Comparison of ENCODE assay signal across 19 mouse cellular contexts in genomic region chr3:99512250-99512649, GRCm38 (mm10).
DNase-seq lines count a peak whose midpoint lies in the region; ATAC-seq and TF ChIP-seq lines count a peak whose summit lies in the region.
"Had no signal": no experiment of that assay in that cellular context is flagged by ENCODE, and none has a peak within 500 bp of the region (broad histone marks: within the 10 kb centered on the region; RNA-seq: fewer than 3 reads in every experiment).

No protein-coding gene starts in this region.

- H3K4me1 ChIP-seq in limb, embryonic 14.5 days (ENCODE audit: control insufficient read depth, insufficient read depth, low read length): peaks cover 4% of the 10 kb centered on the region; the same call in 1 of the 2 replicates
- H3K4me1 ChIP-seq in limb, embryonic 10.5 days: peaks cover 7% of the 10 kb centered on the region; the same call in 1 of the 2 replicates

- no peak overlapping the region for H3K27ac ChIP-seq in limb, embryonic 14.5 days (replicated peaks; ENCODE audit: low read depth, low read length)
- no peak overlapping the region for H3K27ac ChIP-seq in limb, embryonic 10.5 days

- no peaks in the 10 kb centered on the region for H3K36me3 ChIP-seq in limb, embryonic 14.5 days (ENCODE audit: control insufficient read depth, insufficient read depth, low read length)
- no peaks in the 10 kb centered on the region for H3K36me3 ChIP-seq in limb, embryonic 10.5 days
- H3K36me3 ChIP-seq in myocyte (ENCODE audit: control insufficient read depth, insufficient read depth): no peaks in the 10 kb centered on the region
- H3K36me3 ChIP-seq: G1E had no signal

- no peaks in the 10 kb centered on the region for H3K79me2 ChIP-seq in myocyte (ENCODE audit: control insufficient read depth, insufficient read depth)

- no peaks in the 10 kb centered on the region for H3K27me3 ChIP-seq in limb, embryonic 14.5 days (ENCODE audit: control insufficient read depth, insufficient read depth, low read length)
- H3K27me3 ChIP-seq in limb, embryonic 10.5 days (ENCODE audit: low read depth, poor library complexity, severe bottlenecking): no peaks in the 10 kb centered on the region
- no peaks in the 10 kb centered on the region for H3K27me3 ChIP-seq in myocyte (ENCODE audit: control insufficient read depth, insufficient read depth, insufficient read length)
- H3K27me3 ChIP-seq: CH12.LX, Patski had no signal

- H3K9ac ChIP-seq in limb, embryonic 14.5 days (ENCODE audit: low read depth, low read length, severe bottlenecking): no peak overlapping the region

- no peak overlapping the region for H3K4me2 ChIP-seq in limb, embryonic 14.5 days (replicated peaks; ENCODE audit: low read depth, low read length, severe bottlenecking)
- peak overlapping the region; percentile 34 for H3K4me2 ChIP-seq in myocyte (ENCODE audit: low read depth)

- DNase-seq in limb, embryonic 14.5 days (ENCODE audit: low spot score): no peak
- no peak for DNase-seq in limb, embryonic 10.5 days (ENCODE audit: low spot score)
- no peak for DNase-seq in lung, postnatal 36 days
- DNase-seq: adrenal gland, adult 2 months; adrenal gland, adult 8-10 months; adrenal gland, postnatal 10 days; adrenal gland, postnatal 14 days; adrenal gland, postnatal 25 days; adrenal gland, postnatal 36 days; B cell, adult 2 months; cerebellum, adult 11 months; cerebellum, adult 11-12 months; cerebellum, adult 18-20 months had no signal

- no peak for TF ChIP-seq POLR2A in limb, embryonic 14.5 days (IDR thresholded peaks at IDR 0.05; ENCODE audit: borderline replicate concordance, extremely low read depth, insufficient read depth, insufficient read length)
- no peak for TF ChIP-seq POLR2A in myocyte (IDR thresholded peaks at IDR 0.05; ENCODE audit: insufficient read length, low read depth)

- no peak overlapping the region for H3K4me3 ChIP-seq in limb, embryonic 14.5 days (replicated peaks; ENCODE audit: low read length)
- H3K4me3 ChIP-seq in limb, embryonic 10.5 days: no peak overlapping the region
- no peak overlapping the region for H3K4me3 ChIP-seq in myocyte

- H3K9me3 ChIP-seq in limb, embryonic 14.5 days (ENCODE audit: control insufficient read depth, low read length): no peaks in the 10 kb centered on the region
- no peaks in the 10 kb centered on the region for H3K9me3 ChIP-seq in limb, embryonic 10.5 days (replicated peaks)

- 43% methylated on average over 1 of the region's 1 CpGs for WGBS in limb, embryonic 14.5 days
- WGBS in limb, embryonic 10.5 days: 85% methylated on average over 1 of the region's 1 CpGs

- ATAC-seq in limb, embryonic 14.5 days (ENCODE audit: low FRiP score, low read depth): 0 out of 2 replicates have a peak, but pooled peaks have one; percentile 34
- ATAC-seq: activated CD4-positive, CD25-positive, alpha-beta regulatory T cell, adult 4 months; CD4-positive, CD25-positive, alpha-beta regulatory T cell, adult 4 months; Patski had no signal

- H3ac ChIP-seq in myocyte (ENCODE audit: control insufficient read depth, insufficient read length): no peak overlapping the region

TF ChIP-seq in myocyte, 11 proteins besides CTCF, POLR2A, EP300 and RAD21:
- TF ChIP-seq TCF12 (IDR thresholded peaks at IDR 0.05; ENCODE audit: insufficient read depth, poor library complexity, severe bottlenecking): peak; percentile 54
- no peak for TF ChIP-seq SRF (IDR thresholded peaks at IDR 0.05; ENCODE audit: control insufficient read depth, insufficient read length, low read depth)
- no peak for TF ChIP-seq E2F4 (IDR thresholded peaks at IDR 0.05; ENCODE audit: insufficient read depth)
- TF ChIP-seq MYOD1 (IDR thresholded peaks at IDR 0.05; ENCODE audit: control insufficient read depth in 1 of 3, insufficient read length in 2 of 3, low read depth in 2 of 3): peak in 2 of 3 experiments; percentile 50 to 64
- TF ChIP-seq MYOG (IDR thresholded peaks at IDR 0.05; ENCODE audit: control insufficient read depth in 1 of 3, insufficient read depth in 1 of 3, insufficient read length in 2 of 3, low read depth in 2 of 3): peak in 2 of 3 experiments; percentile 6 to 69
